Mouse (Mus musculus) midbrain, embryonic 10.5 days (tissue): ENCODE data around the gene Ces1a. TPM values are rescaled to one million over a fixed set of nuclear protein-coding genes. Genes with fewer than 3 reads are reported as not detected.
A peak's percentile ranks its signal among the peaks of the same experiment; 100 is the strongest.

Experiments
- DNase-seq: peaks from one replicate; pipeline ENCODE4 v3.0.0-alpha.2; 2017; ENCODE audit warnings: low spot score
- H3K27ac ChIP-seq: fragments of 300-500 bp; sonication (generic); replicated peaks from 2 replicates; pipeline ENCODE4 v1.5.1; 2016; ENCODE audit warnings: mild to moderate bottlenecking
- H3K27me3 ChIP-seq: fragments of 300-500 bp; sonication (generic); 2 replicates; pipeline ENCODE4 v1.6.1; 2016; ENCODE audit warnings: low read depth, mild to moderate bottlenecking; ENCODE audit not compliant: poor library complexity, severe bottlenecking
- H3K36me3 ChIP-seq: fragments of 300-500 bp; sonication (generic); 2 replicates; pipeline ENCODE4 v1.6.1; 2016; ENCODE audit warnings: mild to moderate bottlenecking, moderate library complexity
- H3K4me1 ChIP-seq: fragments of 300-500 bp; sonication (generic); 2 replicates; pipeline ENCODE4 v1.6.1; 2016
- H3K4me3 ChIP-seq: fragments of 300-500 bp; sonication (generic); 2 replicates; pipeline ENCODE4 v1.5.1; 2016; ENCODE audit warnings: mild to moderate bottlenecking, moderate library complexity
- H3K9me3 ChIP-seq: fragments of 300-500 bp; sonication (generic); replicated peaks from 2 replicates; pipeline ENCODE4 v1.6.1; 2016; ENCODE audit warnings: mild to moderate bottlenecking
- WGBS: fragments of 180-500 bp; shearing (Covaris S2); methylation state at CpG from one replicate; pipeline ENCODE4 v1.1.7; 2016; 5-methylcytosine and 5-hydroxymethylcytosine counted together
- polyA plus RNA-seq: library from polyadenylated mRNA; unstranded; fragments of >200 nt; fragmentation: Nextera tagmentation; extraction: Ambion mirVana; gene quantifications from 2 replicates; pipeline ENCODE4 v1.2.1, GENCODE M21; 2016

The Ces1a gene
- not detected in 2 replicates for polyA plus RNA-seq

GRCm38 (mm10) chr8:93048092-93048491, at the start of gene Ces1a:
Ces1a (minus strand) TSS chr8:93048192.
- WGBS = 69% methylated on average over 3 of the region's 3 CpGs
- Histone ChIP-seq H3K27me3 (no peaks in the 10 kb centered on the region), H3K9me3 (no peaks in the 10 kb centered on the region), H3K27ac (no peak within 1 kb of the TSS), H3K4me3 (no peak within 1 kb of the TSS), H3K36me3 (no peaks in the 10 kb centered on the region), H3K4me1 (no peaks in the 10 kb centered on the region)
- DNase-seq = no peak

GRCm38 (mm10) chr8:93095376-93095775, 47.4 kb upstream of the Ces1a start:
- Histone ChIP-seq H3K4me1 (no peaks in the 10 kb centered on the region), H3K36me3 (no peaks in the 10 kb centered on the region)

GRCm38 (mm10) chr8:93091324-93091723, 43.3 kb upstream of the Ces1a start:
- peaks cover 11% of the 10 kb centered on the region for H3K4me1 ChIP-seq
- no peak overlapping the region for H3K4me3 ChIP-seq
- no peaks in the 10 kb centered on the region for H3K9me3 ChIP-seq
- no peak overlapping the region for H3K27ac ChIP-seq
- no peak for DNase-seq
- WGBS = 91% methylated on average over 1 of the region's 1 CpGs
- H3K27me3 ChIP-seq = no peaks in the 10 kb centered on the region
- H3K36me3 ChIP-seq = no peaks in the 10 kb centered on the region

More at GRCm38 (mm10) chr8:93095376-93095775, 47.4 kb upstream of the Ces1a start:
- H3K9me3 ChIP-seq = no peaks in the 10 kb centered on the region
- no peaks in the 10 kb centered on the region for H3K27me3 ChIP-seq
- no peak overlapping the region for H3K4me3 ChIP-seq
- no peak overlapping the region for H3K27ac ChIP-seq
- peak; percentile 29 for DNase-seq

GRCm38 (mm10) chr8:93088686-93089122, 40.7 kb upstream of the Ces1a start:
- WGBS = 9% methylated on average over 2 of the region's 2 CpGs

GRCm38 (mm10) chr8:93088193-93088592, 40.2 kb upstream of the Ces1a start:
- H3K4me3 ChIP-seq = peak overlapping the region; percentile 29
- peak; percentile 15 for DNase-seq
- H3K27ac ChIP-seq = peak overlapping the region; percentile 74
- H3K36me3 ChIP-seq = no peaks in the 10 kb centered on the region
- WGBS = 45% methylated on average over 7 of the region's 7 CpGs
- peaks cover 11% of the 10 kb centered on the region for H3K4me1 ChIP-seq
- H3K9me3 ChIP-seq = no peaks in the 10 kb centered on the region
- no peaks in the 10 kb centered on the region for H3K27me3 ChIP-seq

More at GRCm38 (mm10) chr8:93088686-93089122, 40.7 kb upstream of the Ces1a start:
- Histone ChIP-seq H3K36me3 (no peaks in the 10 kb centered on the region), H3K4me3 (0 out of 2 replicates have a peak overlapping the region, but pooled peaks have one; percentile 14), H3K27me3 (no peaks in the 10 kb centered on the region), H3K27ac (peak overlapping the region; percentile 74), H3K9me3 (no peaks in the 10 kb centered on the region), H3K4me1 (peaks cover 11% of the 10 kb centered on the region)
- DNase-seq = peak; percentile 39

GRCm38 (mm10) chr8:93079887-93080286, 31.9 kb upstream of the Ces1a start, which contains the start of gene Ces1b:
Ces1b (minus strand) TSS chr8:93080017.
- no peak for DNase-seq
- WGBS = 85% methylated on average over 2 of the region's 2 CpGs

GRCm38 (mm10) chr8:93075251-93075650, 27.3 kb upstream of the Ces1a start:
- Histone ChIP-seq H3K9me3 (no peaks in the 10 kb centered on the region), H3K4me1 (no peaks in the 10 kb centered on the region), H3K27ac (no peak overlapping the region), H3K4me3 (no peak overlapping the region), H3K36me3 (no peaks in the 10 kb centered on the region), H3K27me3 (no peaks in the 10 kb centered on the region)
- no peak for DNase-seq
- WGBS = 92% methylated on average over 4 of the region's 4 CpGs

More at GRCm38 (mm10) chr8:93079887-93080286, 31.9 kb upstream of the Ces1a start, which contains the start of gene Ces1b:
- Histone ChIP-seq H3K27me3 (no peaks in the 10 kb centered on the region), H3K4me1 (no peaks in the 10 kb centered on the region), H3K4me3 (no peak within 1 kb of the TSS), H3K9me3 (no peaks in the 10 kb centered on the region), H3K36me3 (no peaks in the 10 kb centered on the region), H3K27ac (no peak within 1 kb of the TSS)

- WGBS = 78% methylated on average over 3 of the region's 3 CpGs
- Histone ChIP-seq H3K36me3 (no peaks in the 10 kb centered on the region), H3K27ac (no peak overlapping the region), H3K4me3 (no peak overlapping the region), H3K27me3 (no peaks in the 10 kb centered on the region), H3K4me1 (no peaks in the 10 kb centered on the region), H3K9me3 (no peaks in the 10 kb centered on the region)
- no peak for DNase-seq
These were observed 15.6 kb upstream of the Ces1a start for GRCm38 (mm10) chr8:93063416-93064117.

- Histone ChIP-seq H3K36me3 (no peaks in the 10 kb centered on the region), H3K9me3 (no peaks in the 10 kb centered on the region), H3K27ac (no peak overlapping the region), H3K27me3 (no peaks in the 10 kb centered on the region), H3K4me1 (no peaks in the 10 kb centered on the region), H3K4me3 (no peak overlapping the region)
- 16% methylated on average over 2 of the region's 2 CpGs for WGBS
- peak; percentile 59 for DNase-seq
These were observed 11.2 kb upstream of the Ces1a start for GRCm38 (mm10) chr8:93059185-93059584.

GRCm38 (mm10) chr8:93055238-93055637, 7.2 kb upstream of the Ces1a start:
- no peaks in the 10 kb centered on the region for H3K9me3 ChIP-seq
- DNase-seq = no peak
- no peaks in the 10 kb centered on the region for H3K36me3 ChIP-seq
- WGBS = 61% methylated on average over 2 of the region's 2 CpGs
- H3K4me3 ChIP-seq = no peak overlapping the region
- no peak overlapping the region for H3K27ac ChIP-seq
- no peaks in the 10 kb centered on the region for H3K27me3 ChIP-seq
- no peaks in the 10 kb centered on the region for H3K4me1 ChIP-seq

- Histone ChIP-seq H3K9me3 (no peaks in the 10 kb centered on the region), H3K27ac (no peak overlapping the region), H3K36me3 (no peaks in the 10 kb centered on the region), H3K4me3 (no peak overlapping the region), H3K27me3 (no peaks in the 10 kb centered on the region), H3K4me1 (no peaks in the 10 kb centered on the region)
- WGBS = 79% methylated on average over 4 of the region's 4 CpGs
- no peak for DNase-seq
These were observed 771 bp upstream of the Ces1a start for GRCm38 (mm10) chr8:93048510-93049416.

GRCm38 (mm10) chr8:93043083-93043482, 4.9 kb downstream of the Ces1a start:
- Histone ChIP-seq H3K4me1 (peaks cover 14% of the 10 kb centered on the region), H3K27me3 (no peaks in the 10 kb centered on the region), H3K36me3 (no peaks in the 10 kb centered on the region), H3K27ac (no peak overlapping the region), H3K9me3 (no peaks in the 10 kb centered on the region), H3K4me3 (no peak overlapping the region)
- DNase-seq = no peak
- 53% methylated on average over 1 of the region's 1 CpGs for WGBS
